Mouse (Mus musculus): ENCODE measurements around the gene Hmg20b. TPM values are rescaled to one million over a fixed set of nuclear protein-coding genes. Genes with fewer than 3 reads are reported as not detected.

Gene Hmg20b
- polyA plus RNA-seq, 1 experiment from 2014 or later = 101 TPM

- DNase-seq (ENCODE audit: low spot score) = no peak
- H3K9ac ChIP-seq (replicated peaks; ENCODE audit: low read depth) = no peak overlapping the region
- no peak overlapping the region for H3K4me3 ChIP-seq (ENCODE audit: low read depth, low read length)
- peaks cover 8% of the 10 kb centered on the region for H3K4me1 ChIP-seq (ENCODE audit: insufficient read depth, low read depth, low read length)
- TF ChIP-seq CTCF (IDR thresholded peaks at IDR 0.05) (no peak), EP300 (IDR thresholded peaks at IDR 0.05) (no peak)
- no peaks in the 10 kb centered on the region for H3K9me3 ChIP-seq (ENCODE audit: low read length)
- 92% methylated on average over 21 of the region's 21 CpGs for WGBS
- no peaks in the 10 kb centered on the region for H3K27me3 ChIP-seq (replicated peaks; ENCODE audit: insufficient read depth, low read length)
- no peak for ATAC-seq
- H3K27ac ChIP-seq (ENCODE audit: low read length) = no peak overlapping the region
- H3K36me3 ChIP-seq (ENCODE audit: insufficient read depth, low read length) = peaks cover 36% of the 10 kb centered on the region
- H3K4me2 ChIP-seq (replicated peaks; ENCODE audit: low read depth, low read length) = no peak overlapping the region
Observed at GRCm38 (mm10) chr10:81306837-81307682, 43.2 kb downstream of the Hmg20b start.

GRCm38 (mm10) chr10:81306173-81306668 lies 44.1 kb downstream of the Hmg20b start:
- Histone ChIP-seq H3K4me2 (replicated peaks; ENCODE audit: low read depth, low read length) (no peak overlapping the region), H3K27ac (ENCODE audit: low read length) (no peak overlapping the region), H3K4me1 (ENCODE audit: insufficient read depth, low read depth, low read length) (peaks cover 8% of the 10 kb centered on the region), H3K36me3 (ENCODE audit: insufficient read depth, low read length) (peaks cover 36% of the 10 kb centered on the region), H3K9me3 (ENCODE audit: low read length) (no peaks in the 10 kb centered on the region), H3K27me3 (replicated peaks; ENCODE audit: insufficient read depth, low read length) (no peaks in the 10 kb centered on the region), H3K4me3 (ENCODE audit: low read depth, low read length) (no peak overlapping the region), H3K9ac (replicated peaks; ENCODE audit: low read depth) (no peak overlapping the region)
- WGBS = 80% methylated on average over 12 of the region's 12 CpGs
- ATAC-seq (no peak), DNase-seq (ENCODE audit: low spot score) (no peak)
- TF ChIP-seq CTCF (IDR thresholded peaks at IDR 0.05) (no peak), EP300 (IDR thresholded peaks at IDR 0.05) (no peak)

- ATAC-seq (no peak), DNase-seq (ENCODE audit: low spot score) (no peak)
- Histone ChIP-seq H3K4me3 (ENCODE audit: low read depth, low read length) (no peak overlapping the region), H3K27ac (ENCODE audit: low read length) (no peak overlapping the region), H3K9ac (replicated peaks; ENCODE audit: low read depth) (no peak overlapping the region), H3K4me1 (ENCODE audit: insufficient read depth, low read depth, low read length) (peaks cover 8% of the 10 kb centered on the region), H3K36me3 (ENCODE audit: insufficient read depth, low read length) (peaks cover 34% of the 10 kb centered on the region), H3K27me3 (replicated peaks; ENCODE audit: insufficient read depth, low read length) (no peaks in the 10 kb centered on the region), H3K4me2 (replicated peaks; ENCODE audit: low read depth, low read length) (no peak overlapping the region), H3K9me3 (ENCODE audit: low read length) (no peaks in the 10 kb centered on the region)
- TF ChIP-seq CTCF (IDR thresholded peaks at IDR 0.05) = no peak
- WGBS = 92% methylated on average over 14 of the region's 14 CpGs
Observed at GRCm38 (mm10) chr10:81305663-81306062, 44.6 kb downstream of the Hmg20b start.

GRCm38 (mm10) chr10:81304597-81305238 lies 45.6 kb downstream of the Hmg20b start:
- peaks cover 33% of the 10 kb centered on the region for H3K36me3 ChIP-seq (ENCODE audit: insufficient read depth, low read length)
- no peaks in the 10 kb centered on the region for H3K27me3 ChIP-seq (replicated peaks; ENCODE audit: insufficient read depth, low read length)
- no peak overlapping the region for H3K27ac ChIP-seq (ENCODE audit: low read length)
- ATAC-seq (peak; percentile 34), DNase-seq (ENCODE audit: low spot score) (peak; percentile 82)
- WGBS = 23% methylated on average over 6 of the region's 9 CpGs
- peaks cover 14% of the 10 kb centered on the region for H3K4me1 ChIP-seq (ENCODE audit: insufficient read depth, low read depth, low read length)
- H3K4me3 ChIP-seq (ENCODE audit: low read depth, low read length) = no peak overlapping the region
- no peak overlapping the region for H3K9ac ChIP-seq (replicated peaks; ENCODE audit: low read depth)
- no peaks in the 10 kb centered on the region for H3K9me3 ChIP-seq (ENCODE audit: low read length)
- H3K4me2 ChIP-seq (replicated peaks; ENCODE audit: low read depth, low read length) = no peak overlapping the region
- TF ChIP-seq CTCF (IDR thresholded peaks at IDR 0.05) = peak; percentile 94
- no peak for TF ChIP-seq EP300 (IDR thresholded peaks at IDR 0.05)

- no peaks in the 10 kb centered on the region for H3K27me3 ChIP-seq (replicated peaks; ENCODE audit: insufficient read depth, low read length)
- ATAC-seq (no peak), DNase-seq (ENCODE audit: low spot score) (no peak)
- H3K27ac ChIP-seq (ENCODE audit: low read length) = peak overlapping the region; percentile 64; the same call in 1 of the 2 replicates
- H3K9me3 ChIP-seq (ENCODE audit: low read length) = no peaks in the 10 kb centered on the region
- H3K4me3 ChIP-seq (ENCODE audit: low read depth, low read length) = no peak overlapping the region
- peaks cover 28% of the 10 kb centered on the region for H3K36me3 ChIP-seq (ENCODE audit: insufficient read depth, low read length)
- WGBS = 68% methylated on average over 7 of the region's 7 CpGs
- peaks cover 19% of the 10 kb centered on the region for H3K4me1 ChIP-seq (ENCODE audit: insufficient read depth, low read depth, low read length)
- TF ChIP-seq CTCF (IDR thresholded peaks at IDR 0.05) (no peak), EP300 (IDR thresholded peaks at IDR 0.05) (no peak)
- 0 out of 2 replicates have a peak overlapping the region, but pooled peaks have one; percentile 8 for H3K4me2 ChIP-seq (replicated peaks; ENCODE audit: low read depth, low read length)
- H3K9ac ChIP-seq (replicated peaks; ENCODE audit: low read depth) = no peak overlapping the region
Observed at GRCm38 (mm10) chr10:81303761-81304160, 46.5 kb downstream of the Hmg20b start.

GRCm38 (mm10) chr10:81303258-81303657 lies 47.0 kb downstream of the Hmg20b start:
- peak; percentile 26 for ATAC-seq
- Histone ChIP-seq H3K27me3 (replicated peaks; ENCODE audit: insufficient read depth, low read length) (no peaks in the 10 kb centered on the region), H3K9ac (replicated peaks; ENCODE audit: low read depth) (no peak overlapping the region), H3K4me1 (ENCODE audit: insufficient read depth, low read depth, low read length) (peaks cover 19% of the 10 kb centered on the region), H3K36me3 (ENCODE audit: insufficient read depth, low read length) (peaks cover 26% of the 10 kb centered on the region), H3K9me3 (ENCODE audit: low read length) (no peaks in the 10 kb centered on the region), H3K4me3 (ENCODE audit: low read depth, low read length) (no peak overlapping the region), H3K4me2 (replicated peaks; ENCODE audit: low read depth, low read length) (peak overlapping the region; percentile 27; the same call in 1 of the 2 replicates), H3K27ac (ENCODE audit: low read length) (peak overlapping the region; percentile 64)
- 60% methylated on average over 10 of the region's 10 CpGs for WGBS
- peak; percentile 54 for DNase-seq (ENCODE audit: low spot score)
- TF ChIP-seq CTCF (IDR thresholded peaks at IDR 0.05) (no peak), EP300 (IDR thresholded peaks at IDR 0.05) (no peak)

Measured in lung, postnatal 0 days (tissue).